Mouse (Mus musculus): ENCODE results near the gene Adck1.

GRCm38 (mm10) chr12:88419912-88420621, 59.7 kb downstream of the Adck1 start:
- TF ChIP-seq POLR2A (IDR thresholded peaks at IDR 0.05; ENCODE audit: low read depth, low read length) (no peak), CTCF (conservative IDR thresholded peaks at IDR 0.05; ENCODE audit: insufficient read depth, insufficient read length, low read depth, low read length) (no peak)

All from kidney, adult 2 months (tissue).